Mouse (Mus musculus) ES-E14 (cell line): ENCODE data around the gene Ppp1r14b. TPM values are rescaled to one million over a fixed set of nuclear protein-coding genes. Genes with fewer than 3 reads are reported as not detected.
A peak's percentile ranks its signal among the peaks of the same experiment; 100 is the strongest.

Source experiments
- DNase-seq: peaks from one replicate; pipeline ENCODE4 v3.0.0-alpha.2; 2013; ENCODE audit warnings: low read depth, low spot score
- H3K27ac ChIP-seq: 2 replicates; pipeline ENCODE4 v1.5.1; 2012; ENCODE audit warnings: low read depth, mild to moderate bottlenecking, low read length, moderate library complexity, mixed read lengths; ENCODE audit not compliant: poor library complexity, insufficient read depth, severe bottlenecking
- H3K36me3 ChIP-seq: 2 replicates; pipeline ENCODE4 v1.6.1; 2012; ENCODE audit warnings: mild to moderate bottlenecking, low read length, moderate library complexity, mixed read lengths; ENCODE audit not compliant: control insufficient read depth, poor library complexity, insufficient read depth, severe bottlenecking
- H3K4me1 ChIP-seq, 2 experiments: fragments of 150-350 bp in 1 of 2; sonication (generic) in 1 of 2; 2 replicates each; pipeline ENCODE4 v1.6.1; 2012; ENCODE audit warnings: low read length in 2 of 2, mild to moderate bottlenecking in 1 of 2, mixed read lengths in 1 of 2; ENCODE audit not compliant: control insufficient read depth in 2 of 2, insufficient read depth in 2 of 2, poor library complexity in 1 of 2
- H3K4me3 ChIP-seq, 2 experiments: fragments of 150-350 bp in 1 of 2; sonication (generic) in 1 of 2; 2 replicates each; pipeline ENCODE4 v1.5.1; 2012; ENCODE audit warnings: low read length in 2 of 2, low read depth in 1 of 2, mild to moderate bottlenecking in 1 of 2, mixed read lengths in 1 of 2; ENCODE audit not compliant: insufficient read depth in 1 of 2, poor library complexity in 1 of 2, severe bottlenecking in 1 of 2
- H3K9ac ChIP-seq: 2 replicates; pipeline ENCODE4 v1.6.1; 2012; ENCODE audit warnings: low read depth, mild to moderate bottlenecking, low read length, mixed read lengths; ENCODE audit not compliant: poor library complexity, insufficient read depth, severe bottlenecking
- H3K9me3 ChIP-seq: fragments of 150-350 bp; sonication (generic); 2 replicates; pipeline ENCODE4 v1.6.1; 2012; ENCODE audit warnings: low read depth, mild to moderate bottlenecking, low read length; ENCODE audit not compliant: control insufficient read depth, insufficient read depth
- CHD2 ChIP-seq: IDR thresholded peaks from 2 replicates; pipeline ENCODE4 v1.6.1; 2014; ENCODE audit warnings: mild to moderate bottlenecking, low read depth, low read length, inconsistent platforms
- HCFC1 ChIP-seq: IDR thresholded peaks from 2 replicates; pipeline ENCODE4 v1.6.1; 2012; ENCODE audit warnings: low read length, inconsistent platforms, borderline replicate concordance; ENCODE audit not compliant: insufficient read depth
- MAFK ChIP-seq: IDR thresholded peaks from 2 replicates; pipeline ENCODE4 v1.6.1; 2014; ENCODE audit warnings: mild to moderate bottlenecking, low read depth, low read length, inconsistent platforms; ENCODE audit not compliant: insufficient read depth
- ZC3H11A ChIP-seq: IDR thresholded peaks from 2 replicates; pipeline ENCODE4 v1.6.1; 2012; ENCODE audit warnings: low read depth, mild to moderate bottlenecking, inconsistent platforms, low read length, borderline replicate concordance
- ZNF384 ChIP-seq: IDR thresholded peaks from 2 replicates; pipeline ENCODE4 v1.6.1; 2012; ENCODE audit warnings: low read depth, low read length, inconsistent platforms
- in situ Hi-C, 2 experiments: fragments of 600-800 bp; cut with MboI; formaldehyde crosslinking; loops; one replicate each; pipeline ENCODE4 v1.15.1; 2025; ENCODE audit warnings: low sequenced_read_pairs in 2 of 2, inconsistent platforms in 1 of 2; ENCODE audit not compliant: unreplicated experiment in 2 of 2
- total RNA-seq: library from RNA; depleted of rRNA; stranded (reverse); fragments of 300-350 nt; gene quantifications from 2 replicates; pipeline ENCODE4 v1.2.3, GENCODE M21; 2012

The Ppp1r14b gene
- total RNA-seq, 1 experiment, result 385 TPM

GRCm38 (mm10) chr19:6972247-6972917 is 2.4 kb upstream of the Ppp1r14b start:
- Histone ChIP-seq H3K4me1 (peaks cover 8 to 37% of the 10 kb centered on the region in 2 experiments; a peak in 3 of 4 replicates), H3K27ac (peak overlapping the region; percentile 59; the same call in 1 of the 2 replicates), H3K4me3 (no peak overlapping the region), H3K9me3 (no peaks in the 10 kb centered on the region), H3K9ac (peak overlapping the region; percentile 2; the same call in 1 of the 2 replicates), H3K36me3 (peaks cover 11% of the 10 kb centered on the region)
- TF ChIP-seq HCFC1 (no peak), ZC3H11A (no peak), CHD2 (no peak), ZNF384 (no peak)
- DNase-seq, result no peak
- in situ Hi-C loops, result no loop called here

- TF ChIP-seq ZC3H11A, result no peak
- no peak for TF ChIP-seq MAFK
- TF ChIP-seq CHD2, result no peak
- TF ChIP-seq ZNF384, result no peak
- TF ChIP-seq HCFC1, result no peak
- DNase-seq, result no peak
- no peak overlapping the region for H3K9ac ChIP-seq
- H3K27ac ChIP-seq, result no peak overlapping the region; the same call in 1 of the 2 replicates
- H3K4me3 ChIP-seq, result peak overlapping the region; percentile 79 to 100
- H3K9me3 ChIP-seq, result no peaks in the 10 kb centered on the region
- H3K36me3 ChIP-seq, result peaks cover 22% of the 10 kb centered on the region
- in situ Hi-C loops, result no loop called here
- H3K4me1 ChIP-seq, result peaks cover 5 to 35% of the 10 kb centered on the region in 2 experiments; a peak in 3 of 4 replicates
Observed at GRCm38 (mm10) chr19:6973581-6974190, 1.1 kb upstream of the Ppp1r14b start.

- Histone ChIP-seq H3K36me3 (peaks cover 22% of the 10 kb centered on the region), H3K9ac (peak within 1 kb of the TSS; percentile 88), H3K27ac (peak within 1 kb of the TSS; percentile 74), H3K4me3 (peak within 1 kb of the TSS; percentile 79 to 91), H3K9me3 (no peaks in the 10 kb centered on the region), H3K4me1 (peaks cover 5 to 31% of the 10 kb centered on the region in 2 experiments)
- TF ChIP-seq ZC3H11A (no peak), ZNF384 (no peak), MAFK (no peak), HCFC1 (no peak), CHD2 (no peak)
- no peak for DNase-seq
- in situ Hi-C loops, result no loop called here
Observed at GRCm38 (mm10) chr19:6975537-6976521, 1.1 kb downstream of the Ppp1r14b start, which contains the start of gene Plcb3. Gene Plcb3 (minus strand): TSS chr19:6976470.

- DNase-seq, result no peak
- in situ Hi-C loops, result no loop called here
- peaks cover 5 to 19% of the 10 kb centered on the region in 2 experiments for H3K4me1 ChIP-seq
- no peak overlapping the region for H3K27ac ChIP-seq
- peaks cover 28% of the 10 kb centered on the region for H3K36me3 ChIP-seq
- no peaks in the 10 kb centered on the region for H3K9me3 ChIP-seq
- H3K4me3 ChIP-seq, result no peak overlapping the region
- TF ChIP-seq HCFC1 (no peak), ZC3H11A (no peak), ZNF384 (no peak), CHD2 (no peak), MAFK (no peak)
- no peak overlapping the region; the same call in 1 of the 2 replicates for H3K9ac ChIP-seq
Observed at GRCm38 (mm10) chr19:6977759-6978638, 3.2 kb downstream of the Ppp1r14b start.
